Mouse (Mus musculus): ENCODE data around the gene Tars2. TPM values are rescaled to one million over a fixed set of nuclear protein-coding genes. Genes with fewer than 3 reads are reported as not detected.
"Not testable (repeated sequence)": the region's sequence is repeated elsewhere in the genome, so short reads cannot be mapped to it uniquely, and the experiment has no call there.

The Tars2 gene
- total and polyA plus RNA-seq, 3 experiments = 141 to 237 TPM; not detected in 1

DNA sequence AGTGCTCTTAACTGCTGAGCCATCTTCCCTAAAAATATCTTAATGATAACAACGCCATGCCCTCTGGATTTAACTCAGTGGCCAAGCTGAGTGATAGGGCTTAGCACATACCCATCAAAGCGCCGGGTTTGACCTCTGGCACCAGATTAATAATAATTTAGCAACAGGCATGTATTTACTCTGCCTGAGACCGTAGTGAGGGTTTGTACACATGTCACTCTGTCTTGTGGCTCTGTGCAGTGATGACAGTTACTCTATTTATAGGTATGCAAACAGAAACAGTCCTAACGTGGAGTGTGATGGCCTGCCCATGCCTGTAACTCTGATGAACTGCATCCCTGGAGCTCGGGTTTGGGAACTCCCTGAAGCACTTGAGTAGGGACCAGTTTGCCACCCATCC lies 67.3 kb downstream of the Tars2 start:
- no peak for DNase-seq (ENCODE audit: low read depth, low spot score)
- H3K79me2 ChIP-seq (ENCODE audit: control insufficient read depth, insufficient read depth, low read length, poor library complexity) = no peaks in the 10 kb centered on the region
- H3K36me3 ChIP-seq (ENCODE audit: control insufficient read depth in 1 of 2, insufficient read depth in 2 of 2, low read length in 2 of 2) = no peaks in the 10 kb centered on the region
- TF ChIP-seq ZC3H11A (IDR thresholded peaks at IDR 0.05; ENCODE audit: low read depth, low read length) (no peak), USF1 (IDR thresholded peaks at IDR 0.05; ENCODE audit: low read depth, low read length) (no peak), GABPA (IDR thresholded peaks at IDR 0.05; ENCODE audit: low read depth, low read length) (no peak), MAX (IDR thresholded peaks at IDR 0.05; ENCODE audit: low read length) (no peak), TBP (IDR thresholded peaks at IDR 0.05; ENCODE audit: low read depth, low read length) (no peak), TAL1 (IDR thresholded peaks at IDR 0.05; ENCODE audit: low read length) (no peak), MYB (IDR thresholded peaks at IDR 0.05; ENCODE audit: low read depth, low read length) (no peak), HCFC1 (IDR thresholded peaks at IDR 0.05; ENCODE audit: low read depth, low read length) (no peak), USF2 (IDR thresholded peaks at IDR 0.05; ENCODE audit: borderline replicate concordance in 1 of 2, insufficient read depth in 1 of 2, low read depth in 1 of 2, low read length in 2 of 2) (no peak), KAT2A (conservative IDR thresholded peaks at IDR 0.05; ENCODE audit: low read depth, low read length) (no peak), ZKSCAN1 (IDR thresholded peaks at IDR 0.05; ENCODE audit: low read depth, low read length) (no peak), SMC3 (IDR thresholded peaks at IDR 0.05; ENCODE audit: low read depth, low read length) (no peak)
- no peaks in the 10 kb centered on the region for H3K9me3 ChIP-seq (replicated peaks; ENCODE audit: insufficient read depth, low read length)
- H3K27me3 ChIP-seq (ENCODE audit: control insufficient read depth in 1 of 2, insufficient read depth in 2 of 2, low read length in 2 of 2) = no peaks in the 10 kb centered on the region
- H3K27ac ChIP-seq (ENCODE audit: control insufficient read depth, low read depth, low read length) = no peak overlapping the region
- peaks cover 0 to 7% of the 10 kb centered on the region in 2 experiments; a peak in 1 of 4 replicates for H3K4me1 ChIP-seq (ENCODE audit: control insufficient read depth in 1 of 2, insufficient read depth in 2 of 2, low read length in 2 of 2)
- H3K4me3 ChIP-seq (ENCODE audit: control insufficient read depth in 1 of 2, insufficient read depth in 1 of 2, low read depth in 2 of 2, low read length in 2 of 2) = no peak overlapping the region
- no peak overlapping the region for H3K9ac ChIP-seq (ENCODE audit: control insufficient read depth, low read depth, low read length, poor library complexity, severe bottlenecking)

DNA sequence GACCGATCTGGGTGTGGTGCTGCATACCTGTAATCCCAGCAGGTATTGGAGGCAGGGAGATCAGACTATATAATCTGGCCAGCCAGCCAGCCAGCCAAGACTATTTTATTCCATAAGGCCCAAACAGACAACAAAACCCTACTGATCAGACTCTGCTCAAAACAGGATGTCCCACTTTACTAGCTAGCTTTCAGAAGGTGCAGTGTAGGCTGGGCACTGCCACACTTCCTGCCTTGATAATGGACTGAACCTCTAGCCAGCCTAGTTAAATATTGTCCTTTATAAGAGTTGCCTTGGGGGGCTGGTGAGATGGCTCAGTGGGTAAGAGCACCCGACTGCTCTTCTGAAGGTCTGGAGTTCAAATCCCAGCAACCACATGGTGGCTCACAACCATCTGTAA lies 69.5 kb downstream of the Tars2 start:
- DNase-seq (ENCODE audit: low read depth, low spot score); H3K4me1 ChIP-seq (ENCODE audit: control insufficient read depth in 1 of 2, insufficient read depth in 2 of 2, low read length in 2 of 2); H3K27ac ChIP-seq (ENCODE audit: control insufficient read depth, low read depth, low read length); H3K9me3 ChIP-seq (replicated peaks; ENCODE audit: insufficient read depth, low read length); H3K4me3 ChIP-seq (ENCODE audit: control insufficient read depth in 1 of 2, insufficient read depth in 1 of 2, low read depth in 2 of 2, low read length in 2 of 2); H3K27me3 ChIP-seq (ENCODE audit: control insufficient read depth in 1 of 2, insufficient read depth in 2 of 2, low read length in 2 of 2); H3K79me2 ChIP-seq (ENCODE audit: control insufficient read depth, insufficient read depth, low read length, poor library complexity); H3K36me3 ChIP-seq (ENCODE audit: control insufficient read depth in 1 of 2, insufficient read depth in 2 of 2, low read length in 2 of 2); H3K9ac ChIP-seq (ENCODE audit: control insufficient read depth, low read depth, low read length, poor library complexity, severe bottlenecking): not testable (repeated sequence)

Other genes with a start within 250 kb of the Tars2 start
- gene Ctss, start 233.4 kb downstream of the Tars2 start, total RNA-seq (2012; rRNA removed) = not detected in 2 replicates
- not detected for gene Ctss, start 233.4 kb downstream of the Tars2 start, polyA plus RNA-seq (2012; ENCODE audit: insufficient read depth in 1 of 2, insufficient read length in 2 of 2, low read depth in 1 of 2, low replicate concordance in 2 of 2, missing spikeins in 1 of 2)
- gene Hormad1, start 200.5 kb downstream of the Tars2 start, total RNA-seq (2012; rRNA removed) = not detected in 2 replicates
- gene Hormad1, start 200.5 kb downstream of the Tars2 start, polyA plus RNA-seq (2012; ENCODE audit: insufficient read depth in 1 of 2, insufficient read length in 2 of 2, low read depth in 1 of 2, low replicate concordance in 2 of 2, missing spikeins in 1 of 2) = not detected
- gene Golph3l, start 171.3 kb downstream of the Tars2 start, total RNA-seq (2012; rRNA removed) = 41.0 and 43.8 TPM in 2 replicates
- gene Golph3l, start 171.3 kb downstream of the Tars2 start, polyA plus RNA-seq (2012; ENCODE audit: insufficient read depth in 1 of 2, insufficient read length in 2 of 2, low read depth in 1 of 2, low replicate concordance in 2 of 2, missing spikeins in 1 of 2) = 10 to 100 TPM in 1 of 2 experiments, not detected in 1; 45.1 TPM
- 68.5 and 85.2 TPM in 2 replicates for gene Ensa, start 135.2 kb downstream of the Tars2 start, total RNA-seq (2012; rRNA removed)
- gene Ensa, start 135.2 kb downstream of the Tars2 start, polyA plus RNA-seq (2012; ENCODE audit: insufficient read depth in 1 of 2, insufficient read length in 2 of 2, low read depth in 1 of 2, low replicate concordance in 2 of 2, missing spikeins in 1 of 2) = 10 to 100 TPM in 1 of 2 experiments, not detected in 1; 90.5 TPM
- 140 and 142 TPM in 2 replicates for gene Mcl1, start 101.4 kb downstream of the Tars2 start, total RNA-seq (2012; rRNA removed)
- gene Mcl1, start 101.4 kb downstream of the Tars2 start, polyA plus RNA-seq (2012; ENCODE audit: insufficient read depth in 1 of 2, insufficient read length in 2 of 2, low read depth in 1 of 2, low replicate concordance in 2 of 2, missing spikeins in 1 of 2) = 100 to 1,000 TPM; 156 to 211 TPM
- gene Adamtsl4, start 72.3 kb downstream of the Tars2 start, total RNA-seq (2012; rRNA removed) = 0.03 and 0.27 TPM in 2 replicates
- gene Adamtsl4, start 72.3 kb downstream of the Tars2 start, polyA plus RNA-seq (2012; ENCODE audit: insufficient read depth in 1 of 2, insufficient read length in 2 of 2, low read depth in 1 of 2, low replicate concordance in 2 of 2, missing spikeins in 1 of 2) = under 1 TPM in 1 of 2 experiments, not detected in 1; 0.88 TPM
- 0.39 and 1.0 TPM in 2 replicates for gene Ecm1, start 20.6 kb downstream of the Tars2 start, total RNA-seq (2012; rRNA removed)
- gene Ecm1, start 20.6 kb downstream of the Tars2 start, polyA plus RNA-seq (2012; ENCODE audit: insufficient read depth in 1 of 2, insufficient read length in 2 of 2, low read depth in 1 of 2, low replicate concordance in 2 of 2, missing spikeins in 1 of 2) = 1 to 10 TPM in 1 of 2 experiments, not detected in 1; 9.5 TPM
- 16.3 and 17.1 TPM in 2 replicates for gene Rprd2, start 58.7 kb upstream of the Tars2 start, total RNA-seq (2012; rRNA removed)
- 10 to 100 TPM; 31.9 to 42.0 TPM for gene Rprd2, start 58.7 kb upstream of the Tars2 start, polyA plus RNA-seq (2012; ENCODE audit: insufficient read depth in 1 of 2, insufficient read length in 2 of 2, low read depth in 1 of 2, low replicate concordance in 2 of 2, missing spikeins in 1 of 2)
- 109 and 126 TPM in 2 replicates for gene Prpf3, start 95.7 kb upstream of the Tars2 start, total RNA-seq (2012; rRNA removed)
- gene Prpf3, start 95.7 kb upstream of the Tars2 start, polyA plus RNA-seq (2012; ENCODE audit: insufficient read depth in 1 of 2, insufficient read length in 2 of 2, low read depth in 1 of 2, low replicate concordance in 2 of 2, missing spikeins in 1 of 2) = 100 to 1,000 TPM; 199 to 277 TPM
- 524 and 586 TPM in 2 replicates for gene Mrps21, start 111.3 kb upstream of the Tars2 start, total RNA-seq (2012; rRNA removed)
- gene Mrps21, start 111.3 kb upstream of the Tars2 start, polyA plus RNA-seq (2012; ENCODE audit: insufficient read depth in 1 of 2, insufficient read length in 2 of 2, low read depth in 1 of 2, low replicate concordance in 2 of 2, missing spikeins in 1 of 2) = 100 to 1,000 TPM in 1 of 2 experiments, not detected in 1; 469 TPM
- 4.9 and 18.5 TPM in 2 replicates for gene Ciart, start 122.0 kb upstream of the Tars2 start, total RNA-seq (2012; rRNA removed)
- 10 to 100 TPM in 1 of 2 experiments, not detected in 1; 23.8 TPM for gene Ciart, start 122.0 kb upstream of the Tars2 start, polyA plus RNA-seq (2012; ENCODE audit: insufficient read depth in 1 of 2, insufficient read length in 2 of 2, low read depth in 1 of 2, low replicate concordance in 2 of 2, missing spikeins in 1 of 2)
- gene BC028528, start 131.8 kb upstream of the Tars2 start, total RNA-seq (2012; rRNA removed) = 7.4 and 12.2 TPM in 2 replicates
- gene BC028528, start 131.8 kb upstream of the Tars2 start, polyA plus RNA-seq (2012; ENCODE audit: insufficient read depth in 1 of 2, insufficient read length in 2 of 2, low read depth in 1 of 2, low replicate concordance in 2 of 2, missing spikeins in 1 of 2) = 10 to 100 TPM in 1 of 2 experiments, not detected in 1; 13.6 TPM
- gene Aph1a, start 133.8 kb upstream of the Tars2 start, total RNA-seq (2012; rRNA removed) = 110 and 127 TPM in 2 replicates
- gene Aph1a, start 133.8 kb upstream of the Tars2 start, polyA plus RNA-seq (2012; ENCODE audit: insufficient read depth in 1 of 2, insufficient read length in 2 of 2, low read depth in 1 of 2, low replicate concordance in 2 of 2, missing spikeins in 1 of 2) = 100 to 1,000 TPM in 1 of 2 experiments, not detected in 1; 170 TPM
- 0.15 TPM in 1 of 2 replicates, not detected in the other for gene Car14, start 144.5 kb upstream of the Tars2 start, total RNA-seq (2012; rRNA removed)
- gene Car14, start 144.5 kb upstream of the Tars2 start, polyA plus RNA-seq (2012; ENCODE audit: insufficient read depth in 1 of 2, insufficient read length in 2 of 2, low read depth in 1 of 2, low replicate concordance in 2 of 2, missing spikeins in 1 of 2) = under 1 TPM in 1 of 2 experiments, not detected in 1; 0.38 TPM
- 159 and 197 TPM in 2 replicates for gene Anp32e, start 169.0 kb upstream of the Tars2 start, total RNA-seq (2012; rRNA removed)
- 100 to 1,000 TPM; 412 to 748 TPM for gene Anp32e, start 169.0 kb upstream of the Tars2 start, polyA plus RNA-seq (2012; ENCODE audit: insufficient read depth in 1 of 2, insufficient read length in 2 of 2, low read depth in 1 of 2, low replicate concordance in 2 of 2, missing spikeins in 1 of 2)
- gene Plekho1, start 235.8 kb upstream of the Tars2 start, total RNA-seq (2012; rRNA removed) = 4.2 and 6.4 TPM in 2 replicates
- gene Plekho1, start 235.8 kb upstream of the Tars2 start, polyA plus RNA-seq (2012; ENCODE audit: insufficient read depth in 1 of 2, insufficient read length in 2 of 2, low read depth in 1 of 2, low replicate concordance in 2 of 2, missing spikeins in 1 of 2) = 10 to 100 TPM in 1 of 2 experiments, not detected in 1; 19.2 TPM